Mouse (Mus musculus): ENCODE results near the gene Grhpr. TPM values are rescaled to one million over a fixed set of nuclear protein-coding genes. Genes with fewer than 3 reads are reported as not detected.

The Grhpr gene
- polyA plus RNA-seq, 1 experiment, result 3.9 TPM

DNA sequence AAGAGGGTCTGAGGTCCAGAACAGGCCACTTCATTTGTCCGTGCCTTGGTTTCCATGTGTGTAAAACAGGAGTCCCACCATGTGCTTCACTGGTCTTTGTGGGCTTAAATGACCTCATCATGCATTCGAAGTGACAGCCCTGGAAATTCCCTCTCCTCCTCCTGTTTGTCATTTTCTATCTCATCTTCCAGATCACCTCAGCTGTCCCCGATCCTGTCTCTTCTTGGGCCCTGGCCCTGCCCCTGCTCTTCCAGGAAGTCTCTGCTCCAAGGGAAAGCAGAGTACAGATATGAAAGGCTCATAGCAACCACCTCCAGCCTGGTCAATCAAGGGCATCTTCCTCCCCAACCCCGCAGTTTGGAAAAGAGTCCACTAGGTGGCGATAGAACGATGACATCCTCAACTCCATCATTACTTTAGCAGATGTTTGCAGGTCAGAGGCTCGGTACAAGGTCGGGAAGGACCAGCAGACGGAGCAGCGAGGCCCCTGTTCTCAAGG lies 10.5 kb upstream of the Grhpr start:
- Histone ChIP-seq H3K4me3 (replicated peaks) (no peak overlapping the region), H3K36me3 (ENCODE audit: control insufficient read depth) (no peaks in the 10 kb centered on the region), H3K27me3 (ENCODE audit: control insufficient read depth) (no peaks in the 10 kb centered on the region; the same call in 1 of the 2 replicates), H3K9me3 (ENCODE audit: control insufficient read depth, low read length) (peaks cover 4% of the 10 kb centered on the region; the same call in 1 of the 2 replicates), H3K4me1 (ENCODE audit: control insufficient read depth) (peaks cover 10% of the 10 kb centered on the region)
- TF ChIP-seq GATA1 (IDR thresholded peaks at IDR 0.05; ENCODE audit: low read length) (no peak), TAL1 (IDR thresholded peaks at IDR 0.05; ENCODE audit: low read length) (no peak)

GRCm38 (mm10) chr4:44973450-44973849 lies 7.7 kb upstream of the Grhpr start:
- TF ChIP-seq TAL1 (IDR thresholded peaks at IDR 0.05; ENCODE audit: low read length) (no peak), GATA1 (IDR thresholded peaks at IDR 0.05; ENCODE audit: low read length) (no peak)
- Histone ChIP-seq H3K36me3 (ENCODE audit: control insufficient read depth) (no peaks in the 10 kb centered on the region), H3K4me3 (replicated peaks) (no peak overlapping the region), H3K9me3 (ENCODE audit: control insufficient read depth, low read length) (peaks cover 8% of the 10 kb centered on the region; the same call in 1 of the 2 replicates), H3K27me3 (ENCODE audit: control insufficient read depth) (no peaks in the 10 kb centered on the region; the same call in 1 of the 2 replicates), H3K4me1 (ENCODE audit: control insufficient read depth) (peaks cover 10% of the 10 kb centered on the region)

GRCm38 (mm10) chr4:44973871-44974270 lies 7.3 kb upstream of the Grhpr start:
- Histone ChIP-seq H3K27me3 (ENCODE audit: control insufficient read depth) (no peaks in the 10 kb centered on the region; the same call in 1 of the 2 replicates), H3K36me3 (ENCODE audit: control insufficient read depth) (no peaks in the 10 kb centered on the region), H3K4me3 (replicated peaks) (no peak overlapping the region), H3K4me1 (ENCODE audit: control insufficient read depth) (peaks cover 10% of the 10 kb centered on the region), H3K9me3 (ENCODE audit: control insufficient read depth, low read length) (peaks cover 8% of the 10 kb centered on the region; the same call in 1 of the 2 replicates)
- no peak for TF ChIP-seq TAL1 (IDR thresholded peaks at IDR 0.05; ENCODE audit: low read length)
- TF ChIP-seq GATA1 (IDR thresholded peaks at IDR 0.05; ENCODE audit: low read length), result no peak

GRCm38 (mm10) chr4:44974331-44974730 lies 6.9 kb upstream of the Grhpr start:
- Histone ChIP-seq H3K4me3 (replicated peaks) (no peak overlapping the region), H3K36me3 (ENCODE audit: control insufficient read depth) (no peaks in the 10 kb centered on the region), H3K4me1 (ENCODE audit: control insufficient read depth) (peaks cover 12% of the 10 kb centered on the region), H3K9me3 (ENCODE audit: control insufficient read depth, low read length) (peaks cover 8% of the 10 kb centered on the region; the same call in 1 of the 2 replicates), H3K27me3 (ENCODE audit: control insufficient read depth) (no peaks in the 10 kb centered on the region; the same call in 1 of the 2 replicates)
- TF ChIP-seq GATA1 (IDR thresholded peaks at IDR 0.05; ENCODE audit: low read length), result no peak

DNA sequence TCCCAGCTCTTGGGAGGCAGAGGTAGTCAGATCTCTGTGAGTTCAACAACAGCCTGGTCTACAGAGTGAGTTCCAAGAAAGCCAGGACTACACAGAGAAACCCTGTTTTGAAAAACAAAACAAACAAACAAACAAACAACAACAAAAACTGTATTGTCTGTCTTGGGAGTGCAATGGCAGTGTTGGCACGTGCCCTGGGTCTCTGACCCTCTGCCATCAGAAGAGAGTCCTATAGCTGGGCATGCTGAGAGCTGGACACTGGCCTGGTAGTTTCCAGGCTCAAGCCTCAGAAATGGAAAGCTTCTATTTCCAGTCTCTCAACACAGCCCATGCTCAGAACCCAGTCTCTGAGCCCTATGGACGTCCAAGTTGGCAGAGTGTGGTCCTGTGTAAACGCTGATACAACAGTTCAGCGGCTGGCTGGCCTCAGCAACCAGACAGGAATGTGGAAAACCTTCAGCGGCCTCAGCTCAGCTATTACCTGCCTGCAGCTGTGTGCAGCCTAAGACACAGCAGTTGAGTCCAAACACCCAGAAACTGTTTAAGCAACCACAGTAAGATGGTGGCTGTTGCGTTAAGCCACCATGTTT lies 5.1 kb upstream of the Grhpr start:
- Histone ChIP-seq H3K9me3 (ENCODE audit: control insufficient read depth, low read length) (peaks cover 8% of the 10 kb centered on the region; the same call in 1 of the 2 replicates), H3K36me3 (ENCODE audit: control insufficient read depth) (no peaks in the 10 kb centered on the region), H3K4me3 (replicated peaks) (no peak overlapping the region), H3K27me3 (ENCODE audit: control insufficient read depth) (no peaks in the 10 kb centered on the region; the same call in 1 of the 2 replicates), H3K4me1 (ENCODE audit: control insufficient read depth) (peaks cover 23% of the 10 kb centered on the region)
- no peak for TF ChIP-seq TAL1 (IDR thresholded peaks at IDR 0.05; ENCODE audit: low read length)
- TF ChIP-seq GATA1 (IDR thresholded peaks at IDR 0.05; ENCODE audit: low read length), result no peak

GRCm38 (mm10) chr4:44976921-44977710 lies 4.1 kb upstream of the Grhpr start:
- Histone ChIP-seq H3K36me3 (ENCODE audit: control insufficient read depth) (no peaks in the 10 kb centered on the region), H3K4me3 (replicated peaks) (no peak overlapping the region), H3K27me3 (ENCODE audit: control insufficient read depth) (no peaks in the 10 kb centered on the region; the same call in 1 of the 2 replicates), H3K4me1 (ENCODE audit: control insufficient read depth) (peaks cover 32% of the 10 kb centered on the region), H3K9me3 (ENCODE audit: control insufficient read depth, low read length) (peaks cover 8% of the 10 kb centered on the region; the same call in 1 of the 2 replicates)
- TF ChIP-seq TAL1 (IDR thresholded peaks at IDR 0.05; ENCODE audit: low read length) (no peak), GATA1 (IDR thresholded peaks at IDR 0.05; ENCODE audit: low read length) (no peak)

- no peak overlapping the region for H3K4me3 ChIP-seq (replicated peaks)
- H3K36me3 ChIP-seq (ENCODE audit: control insufficient read depth), result peaks cover 8% of the 10 kb centered on the region; the same call in 1 of the 2 replicates
- peaks cover 42% of the 10 kb centered on the region for H3K4me1 ChIP-seq (ENCODE audit: control insufficient read depth)
- H3K27me3 ChIP-seq (ENCODE audit: control insufficient read depth), result no peaks in the 10 kb centered on the region
- TF ChIP-seq TAL1 (IDR thresholded peaks at IDR 0.05; ENCODE audit: low read length) (no peak), GATA1 (IDR thresholded peaks at IDR 0.05; ENCODE audit: low read length) (no peak)
- H3K9me3 ChIP-seq (ENCODE audit: control insufficient read depth, low read length), result peaks cover 3% of the 10 kb centered on the region; the same call in 1 of the 2 replicates
These were observed 3.0 kb upstream of the Grhpr start for GRCm38 (mm10) chr4:44978175-44978574.

- H3K4me3 ChIP-seq (replicated peaks), result no peak overlapping the region
- H3K27me3 ChIP-seq (ENCODE audit: control insufficient read depth), result no peaks in the 10 kb centered on the region
- TF ChIP-seq TAL1 (IDR thresholded peaks at IDR 0.05; ENCODE audit: low read length) (no peak), GATA1 (IDR thresholded peaks at IDR 0.05; ENCODE audit: low read length) (no peak)
- H3K9me3 ChIP-seq (ENCODE audit: control insufficient read depth, low read length), result peaks cover 3% of the 10 kb centered on the region; the same call in 1 of the 2 replicates
- peaks cover 41% of the 10 kb centered on the region for H3K4me1 ChIP-seq (ENCODE audit: control insufficient read depth)
- H3K36me3 ChIP-seq (ENCODE audit: control insufficient read depth), result peaks cover 25% of the 10 kb centered on the region
These were observed 1.3 kb upstream of the Grhpr start for GRCm38 (mm10) chr4:44979794-44980338.

DNA sequence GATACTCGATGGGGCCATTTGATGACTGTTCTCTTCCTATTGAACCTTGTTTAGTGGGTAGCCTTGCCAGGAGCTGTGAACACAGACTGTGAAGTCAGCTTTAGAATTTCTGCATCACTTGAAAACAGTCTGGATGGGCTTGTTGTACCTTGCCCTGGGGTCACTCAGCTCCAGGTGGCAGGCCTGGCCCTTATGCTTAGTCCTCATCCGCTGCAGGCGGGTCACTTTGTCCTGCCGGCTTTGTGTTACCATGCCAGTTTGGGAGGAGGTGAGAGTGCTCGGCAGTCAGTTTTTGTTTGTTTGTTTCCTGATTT lies 736 bp downstream of the Grhpr start:
- no peaks in the 10 kb centered on the region for H3K27me3 ChIP-seq (ENCODE audit: control insufficient read depth)
- TF ChIP-seq GATA1 (IDR thresholded peaks at IDR 0.05; ENCODE audit: low read length) (no peak), TAL1 (IDR thresholded peaks at IDR 0.05; ENCODE audit: low read length) (no peak)
- peaks cover 1% of the 10 kb centered on the region; the same call in 1 of the 2 replicates for H3K9me3 ChIP-seq (ENCODE audit: control insufficient read depth, low read length)
- H3K4me3 ChIP-seq (replicated peaks), result peak overlapping the region; percentile 84
- H3K4me1 ChIP-seq (ENCODE audit: control insufficient read depth), result peaks cover 41% of the 10 kb centered on the region
- H3K36me3 ChIP-seq (ENCODE audit: control insufficient read depth), result peaks cover 46% of the 10 kb centered on the region
